Mouse (Mus musculus) heart, postnatal 25 days (tissue): Measurements from ENCODE around the gene Vmn1r23. TPM values are rescaled to one million over a fixed set of nuclear protein-coding genes. Genes with fewer than 3 reads are reported as not detected.
"Not testable (repeated sequence)": the region's sequence is repeated elsewhere in the genome, so short reads cannot be mapped to it uniquely, and the experiment has no call there.

Experiments used
- DNase-seq: peaks from one replicate; pipeline ENCODE4 v3.0.0; 2022; ENCODE audit warnings: low spot score
- intact Hi-C: fragments of 180-260 bp; cut with DNase I; formaldehyde crosslinking; loops from one replicate; pipeline ENCODE4 v1.15.1; 2025
- total RNA-seq, 2 experiments: library from RNA; stranded (reverse); gene quantifications; 2 replicates each; pipeline ENCODE4 v1.2.3; 2021

Gene Vmn1r23
- not detected for total RNA-seq

- intact Hi-C loops: no loop called here
- no peak for DNase-seq
Measured at GRCm38 (mm10) chr6:57926738-57927137, at the start of gene Vmn1r23. TSS of gene Vmn1r23 (minus strand) at chr6:57926838.

GRCm38 (mm10) chr6:57961403-57961802, 34.8 kb upstream of the Vmn1r23 start, which contains the start of gene Vmn1r24:
TSS of gene Vmn1r24 (minus strand) at chr6:57961503.
- intact Hi-C loops, DNase-seq: not testable (repeated sequence)

GRCm38 (mm10) chr6:57907928-57908327, 18.7 kb downstream of the Vmn1r23 start, which contains the start of gene Vmn1r22:
TSS of gene Vmn1r22 (minus strand) at chr6:57908028.
- intact Hi-C loops: no loop called here

More at GRCm38 (mm10) chr6:57907928-57908327, 18.7 kb downstream of the Vmn1r23 start, which contains the start of gene Vmn1r22:
- no peak for DNase-seq

Other genes starting within 250 kb of the Vmn1r23 start
- 10 to 100 TPM; 24.0 to 25.3 TPM for gene Pyurf, start 234.8 kb downstream of the Vmn1r23 start, total RNA-seq
- gene Lancl2, start 224.3 kb downstream of the Vmn1r23 start, total RNA-seq: 10 to 100 TPM; 11.8 to 13.9 TPM
- gene Vopp1, start 101.7 kb downstream of the Vmn1r23 start, total RNA-seq: 10 to 100 TPM; 21.5 to 21.8 TPM
- gene Vmn1r21, start 76.5 kb downstream of the Vmn1r23 start, total RNA-seq: not detected
- gene Vmn1r22, start 18.8 kb downstream of the Vmn1r23 start, total RNA-seq: not detected
- gene Vmn1r24, start 34.7 kb upstream of the Vmn1r23 start, total RNA-seq: not detected
- not detected for gene Vmn1r25, start 54.0 kb upstream of the Vmn1r23 start, total RNA-seq
- gene Vmn1r26, start 88.3 kb upstream of the Vmn1r23 start, total RNA-seq: not detected